Mouse (Mus musculus): ENCODE measurements around the gene Grin2c. TPM values are rescaled to one million over a fixed set of nuclear protein-coding genes. Genes with fewer than 3 reads are reported as not detected.
A peak's percentile ranks its signal among the peaks of the same experiment; 100 is the strongest.

Gene Grin2c
- total RNA-seq, 2 experiments from 2014 or later: 37.4 to 40.0 TPM

- Histone ChIP-seq H3K4me3 (no peak overlapping the region), H3K27ac (no peak overlapping the region)
- no peak for TF ChIP-seq CTCF (IDR thresholded peaks at IDR 0.05)
- intact Hi-C loops (cut with DNase I): loop anchor here (2.0 kb wide), 2 partner anchors 111 to 189 kb away; no protein-coding TSS in a partner anchor
- no peak for DNase-seq (ENCODE audit: extremely low spot score in 1 of 2, low spot score in 2 of 2)
Measured at GRCm38 (mm10) chr11:115271481-115271880, 4.4 kb upstream of the Grin2c start.

GRCm38 (mm10) chr11:115271052-115271451 is 4.0 kb upstream of the Grin2c start:
- Histone ChIP-seq H3K27ac (no peak overlapping the region), H3K4me3 (no peak overlapping the region)
- TF ChIP-seq CTCF (IDR thresholded peaks at IDR 0.05): no peak
- intact Hi-C loops (cut with DNase I): loop anchor here (2.0 kb wide), 2 partner anchors 110 to 188 kb away; no protein-coding TSS in a partner anchor
- no peak for DNase-seq (ENCODE audit: extremely low spot score in 1 of 2, low spot score in 2 of 2)

- peak; percentile 82 to 85 for DNase-seq (ENCODE audit: extremely low spot score in 1 of 2, low spot score in 2 of 2)
- H3K4me3 ChIP-seq: no peak overlapping the region
- peak; percentile 95 for TF ChIP-seq CTCF (IDR thresholded peaks at IDR 0.05)
- no peak overlapping the region for H3K27ac ChIP-seq
- intact Hi-C loops (cut with DNase I): loop anchor here (1.0 to 2.0 kb wide), 3 partner anchors 68 to 188 kb away; no protein-coding TSS in a partner anchor
Measured at GRCm38 (mm10) chr11:115270148-115270861, 3.3 kb upstream of the Grin2c start.

- no peak for DNase-seq (ENCODE audit: extremely low spot score in 1 of 2, low spot score in 2 of 2)
- Histone ChIP-seq H3K4me3 (no peak overlapping the region), H3K27ac (no peak overlapping the region)
- no peak for TF ChIP-seq CTCF (IDR thresholded peaks at IDR 0.05)
- intact Hi-C loops (cut with DNase I): loop anchor here (1.0 to 2.0 kb wide), 3 partner anchors 67 to 187 kb away; no protein-coding TSS in a partner anchor
Measured at GRCm38 (mm10) chr11:115269330-115270066, 2.5 kb upstream of the Grin2c start.

- Histone ChIP-seq H3K4me3 (no peak overlapping the region), H3K27ac (no peak overlapping the region)
- intact Hi-C loops (cut with DNase I): no loop called here
- DNase-seq (ENCODE audit: extremely low spot score in 1 of 2, low spot score in 2 of 2): no peak
- TF ChIP-seq CTCF (IDR thresholded peaks at IDR 0.05): no peak
Measured at GRCm38 (mm10) chr11:115267958-115268357, 915 bp upstream of the Grin2c start.

GRCm38 (mm10) chr11:115266400-115266778 is 654 bp downstream of the Grin2c start:
- no peak for DNase-seq (ENCODE audit: extremely low spot score in 1 of 2, low spot score in 2 of 2)
- H3K4me3 ChIP-seq: peak overlapping the region; percentile 37
- intact Hi-C loops (cut with DNase I): no loop called here
- TF ChIP-seq CTCF (IDR thresholded peaks at IDR 0.05): no peak
- H3K27ac ChIP-seq: peak overlapping the region; percentile 59; the same call in 1 of the 2 replicates

GRCm38 (mm10) chr11:115265771-115266399 is 1.2 kb downstream of the Grin2c start:
- Histone ChIP-seq H3K27ac (peak overlapping the region; percentile 59), H3K4me3 (peak overlapping the region; percentile 37)
- DNase-seq (ENCODE audit: extremely low spot score in 1 of 2, low spot score in 2 of 2): no peak
- TF ChIP-seq CTCF (IDR thresholded peaks at IDR 0.05): no peak
- intact Hi-C loops (cut with DNase I): no loop called here

GRCm38 (mm10) chr11:115264862-115265668 is 2.0 kb downstream of the Grin2c start:
- no peak overlapping the region; the same call in 1 of the 2 replicates for H3K27ac ChIP-seq
- no peak for DNase-seq (ENCODE audit: extremely low spot score in 1 of 2, low spot score in 2 of 2)
- peak overlapping the region; percentile 10; the same call in 1 of the 2 replicates for H3K4me3 ChIP-seq
- intact Hi-C loops (cut with DNase I): no loop called here
- peak; percentile 54 for TF ChIP-seq CTCF (IDR thresholded peaks at IDR 0.05)

- no peak overlapping the region for H3K27ac ChIP-seq
- H3K4me3 ChIP-seq: no peak overlapping the region
- intact Hi-C loops (cut with DNase I): no loop called here
- no peak for DNase-seq (ENCODE audit: extremely low spot score in 1 of 2, low spot score in 2 of 2)
- no peak for TF ChIP-seq CTCF (IDR thresholded peaks at IDR 0.05)
Measured at GRCm38 (mm10) chr11:115264136-115264861, 2.7 kb downstream of the Grin2c start.

- no peak overlapping the region for H3K27ac ChIP-seq
- intact Hi-C loops (cut with DNase I): no loop called here
- TF ChIP-seq CTCF (IDR thresholded peaks at IDR 0.05): no peak
- DNase-seq (ENCODE audit: extremely low spot score in 1 of 2, low spot score in 2 of 2): no peak
- no peak overlapping the region for H3K4me3 ChIP-seq
Measured at GRCm38 (mm10) chr11:115262954-115263353, 4.1 kb downstream of the Grin2c start.
